Mouse (Mus musculus) layer of hippocampus, adult 9-10 months (tissue): Measurements from ENCODE around the gene Ubtd2.
A peak's percentile ranks its signal among the peaks of the same experiment; 100 is the strongest.

Experiments
- DNase-seq: peaks from one replicate; pipeline ENCODE4 v3.0.0; 2022; ENCODE audit warnings: low spot score

Gene Ubtd2

DNA sequence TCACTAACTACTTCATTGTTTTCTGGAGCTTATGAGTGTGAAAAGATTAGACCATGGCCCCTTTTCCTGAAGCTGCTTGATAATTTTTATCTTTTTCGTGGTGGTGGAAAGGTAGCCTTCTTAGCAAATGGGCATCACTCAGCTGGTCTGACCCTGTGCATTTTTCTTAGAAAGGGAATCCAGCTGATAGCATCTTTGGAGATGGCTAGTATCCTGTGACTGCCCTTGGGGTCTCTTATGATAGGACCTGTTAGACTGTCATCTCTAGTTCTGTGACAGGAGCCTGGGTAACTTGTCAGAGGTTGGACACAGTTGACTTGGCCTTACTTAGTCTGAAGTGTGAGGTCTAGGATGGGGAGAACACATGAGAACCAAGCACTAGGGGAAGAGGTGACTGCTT is 64.2 kb downstream of the Ubtd2 start:
- DNase-seq: no peak

DNA sequence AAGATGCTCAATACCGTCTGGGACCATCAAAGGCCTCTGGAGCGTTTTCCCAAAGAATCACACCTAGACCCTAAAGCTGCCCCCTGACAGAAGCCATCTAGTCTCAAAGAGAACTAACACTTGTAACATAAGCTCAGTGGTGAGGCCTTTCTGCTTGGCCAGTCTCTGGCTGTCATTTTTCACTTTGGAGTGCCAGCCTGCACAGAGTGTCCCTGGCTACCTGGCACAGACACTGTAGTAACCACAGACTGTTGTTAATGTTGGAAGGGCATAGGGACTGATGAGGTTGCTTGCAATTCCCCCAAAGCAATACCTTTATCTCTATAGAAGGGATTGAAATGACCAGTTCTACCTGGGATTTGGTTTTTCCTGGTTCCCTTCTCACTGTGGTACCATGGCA is 66.1 kb downstream of the Ubtd2 start:
- no peak for DNase-seq

DNA sequence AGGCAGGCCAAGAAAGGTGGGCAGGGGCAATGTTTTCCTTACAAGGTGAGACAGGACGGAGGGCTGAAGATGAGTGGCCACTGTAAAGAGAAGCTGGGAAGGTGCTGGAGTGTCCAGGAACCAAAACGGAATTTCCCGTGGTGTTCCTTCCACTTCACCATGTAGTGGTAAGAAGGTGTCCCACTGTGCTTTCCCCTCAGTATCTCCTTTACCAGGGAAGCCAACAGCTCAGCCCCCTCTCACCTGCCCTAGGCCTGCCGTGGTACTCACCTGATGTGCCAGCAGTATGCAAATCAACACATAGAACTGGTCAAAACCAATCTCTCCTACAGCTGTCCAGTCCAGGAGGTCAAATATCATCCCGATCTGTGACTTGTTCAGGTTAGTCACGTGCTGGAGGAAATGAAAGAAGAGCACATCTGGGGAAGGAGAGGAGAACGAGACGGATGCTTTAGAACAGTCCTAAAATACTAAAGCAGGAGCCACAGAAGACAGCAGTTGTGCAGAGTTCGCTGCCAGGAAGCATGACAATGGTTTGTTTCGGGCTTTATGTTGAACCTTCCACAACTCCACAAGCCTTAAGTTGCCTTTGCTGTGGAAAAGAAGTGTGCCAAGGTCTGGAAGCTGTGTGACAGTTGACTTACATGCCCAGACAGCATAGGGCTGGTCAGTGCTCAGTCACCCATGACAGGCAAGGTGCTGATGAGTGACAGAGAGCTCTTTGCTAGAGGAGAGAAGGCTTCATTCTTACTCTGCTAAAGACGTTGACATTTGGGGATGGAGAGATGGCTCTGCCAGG is 69.2 kb downstream of the Ubtd2 start:
- no peak for DNase-seq

DNA sequence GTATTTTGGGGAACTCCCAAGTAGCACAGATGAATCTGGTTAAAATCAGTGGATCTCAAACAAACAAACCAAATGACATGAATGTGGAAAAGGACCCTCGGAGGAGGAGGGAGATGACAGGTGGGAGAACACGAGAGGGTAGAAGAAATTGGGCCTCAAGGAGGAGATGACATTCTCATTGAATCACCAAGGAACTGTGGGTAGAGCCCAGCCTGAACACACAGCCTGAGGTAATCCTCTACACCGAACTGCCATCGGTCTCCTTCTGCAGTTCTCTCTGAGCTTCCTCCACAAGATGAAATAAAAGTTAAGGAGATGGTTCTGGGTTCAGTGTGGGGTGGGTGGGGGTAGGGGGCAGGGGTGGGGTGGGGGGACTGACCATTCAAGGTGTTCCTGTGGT is 71.8 kb downstream of the Ubtd2 start:
- DNase-seq: no peak

DNA sequence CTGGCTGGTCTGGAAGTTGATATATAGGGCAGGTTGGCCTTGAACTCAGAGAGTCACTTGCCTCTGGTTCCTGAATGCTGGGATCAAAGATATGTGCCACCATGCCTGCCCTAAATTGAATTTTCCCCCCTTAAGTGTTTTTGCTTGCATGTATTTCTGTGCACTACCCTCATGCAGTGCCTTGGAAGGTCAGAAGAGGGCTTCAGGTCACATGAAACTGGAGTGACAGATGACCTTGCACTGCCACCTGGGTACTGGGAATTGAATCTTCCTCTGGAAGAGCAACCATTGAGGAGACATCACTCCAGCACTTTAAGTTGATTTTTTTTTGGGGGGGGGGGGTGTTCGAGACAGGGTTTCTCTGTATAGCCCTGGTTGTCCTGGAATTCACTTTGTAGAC is 75.0 kb downstream of the Ubtd2 start:
- DNase-seq: no peak

DNA sequence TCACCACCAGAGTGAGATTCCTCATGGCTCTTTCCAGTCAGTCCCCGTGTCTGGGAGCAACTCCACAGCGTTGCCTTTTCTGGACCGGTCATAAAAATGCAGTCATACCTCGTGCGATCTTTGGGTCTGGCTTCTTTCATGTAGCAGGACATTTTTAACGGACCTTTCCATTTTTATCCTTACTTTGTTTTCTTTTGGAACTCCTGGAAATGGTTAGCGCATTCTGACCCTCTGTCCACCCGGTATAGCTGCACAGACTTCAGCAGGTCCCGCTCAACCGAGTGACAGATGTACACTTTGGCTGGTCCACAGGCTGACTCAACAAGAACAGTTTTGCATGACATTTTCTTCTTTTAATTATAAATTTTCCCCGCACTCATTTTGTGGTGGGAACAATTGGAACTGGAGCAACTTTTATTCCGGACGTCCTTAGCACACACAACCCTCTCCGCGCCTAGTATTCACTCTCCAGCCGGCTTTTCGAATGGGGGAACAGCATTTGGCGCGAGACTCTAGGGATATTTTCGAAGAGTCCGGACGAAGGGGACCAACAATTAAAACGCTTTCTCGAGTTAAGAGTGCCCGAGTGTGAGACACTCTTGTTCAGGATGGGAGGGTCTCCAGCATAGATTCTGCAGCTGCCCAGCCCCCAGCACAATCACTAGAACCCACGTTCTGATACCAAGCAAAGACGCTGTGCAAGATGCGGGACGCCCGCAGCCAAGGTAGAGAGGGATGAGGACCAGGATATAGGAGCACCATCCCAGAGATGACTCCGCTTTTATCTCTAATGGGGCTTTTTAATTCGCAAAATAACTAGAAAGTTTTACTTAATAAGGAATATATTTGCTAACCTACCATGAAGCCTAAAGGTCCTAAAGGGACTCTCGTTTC is 76.9 kb downstream of the Ubtd2 start, which contains the start of gene Efcab9:
TSS of gene Efcab9 (minus strand) at position 211 of the 894 bp plus-strand sequence.
- no peak for DNase-seq

DNA sequence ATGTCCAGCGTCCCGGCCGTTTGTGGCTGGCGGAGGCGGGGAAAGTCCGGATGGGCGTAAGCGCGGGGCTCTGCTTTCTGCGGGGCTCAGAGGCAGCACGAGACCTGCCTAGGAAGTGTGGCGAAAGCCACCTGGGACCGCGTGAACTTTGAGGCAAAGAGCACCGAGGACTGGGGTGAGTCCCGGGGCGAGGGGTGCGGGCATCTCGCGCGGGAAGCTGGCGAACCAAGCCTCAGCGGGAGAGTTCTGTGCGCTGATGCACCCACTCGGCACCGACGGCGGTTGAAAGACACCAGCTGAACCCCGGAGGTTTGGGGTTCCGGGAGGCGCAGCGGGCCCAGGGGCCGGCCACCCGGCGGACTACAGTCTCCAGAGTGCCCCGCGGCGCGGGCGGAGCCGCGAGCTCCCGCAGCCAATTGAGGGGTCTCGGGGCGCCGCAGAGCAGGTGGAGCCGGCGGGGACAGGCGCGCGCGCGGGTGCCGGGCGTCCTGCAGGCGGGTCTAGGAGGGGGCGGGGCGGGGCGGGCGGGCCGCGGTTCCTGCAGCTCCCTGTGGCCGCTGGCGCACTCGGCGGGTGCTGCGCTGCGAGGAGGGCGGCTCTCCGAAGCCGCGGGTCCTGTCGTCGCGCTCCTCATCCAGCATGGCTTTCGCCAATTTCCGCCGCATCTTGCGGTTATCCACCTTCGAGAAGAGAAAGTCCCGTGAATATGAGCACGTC is 77.8 kb downstream of the Ubtd2 start, which contains the start of gene Stk10:
TSS of gene Stk10 (plus strand) at position 541 of the 717 bp plus-strand sequence.
- peak; percentile 68 for DNase-seq

DNA sequence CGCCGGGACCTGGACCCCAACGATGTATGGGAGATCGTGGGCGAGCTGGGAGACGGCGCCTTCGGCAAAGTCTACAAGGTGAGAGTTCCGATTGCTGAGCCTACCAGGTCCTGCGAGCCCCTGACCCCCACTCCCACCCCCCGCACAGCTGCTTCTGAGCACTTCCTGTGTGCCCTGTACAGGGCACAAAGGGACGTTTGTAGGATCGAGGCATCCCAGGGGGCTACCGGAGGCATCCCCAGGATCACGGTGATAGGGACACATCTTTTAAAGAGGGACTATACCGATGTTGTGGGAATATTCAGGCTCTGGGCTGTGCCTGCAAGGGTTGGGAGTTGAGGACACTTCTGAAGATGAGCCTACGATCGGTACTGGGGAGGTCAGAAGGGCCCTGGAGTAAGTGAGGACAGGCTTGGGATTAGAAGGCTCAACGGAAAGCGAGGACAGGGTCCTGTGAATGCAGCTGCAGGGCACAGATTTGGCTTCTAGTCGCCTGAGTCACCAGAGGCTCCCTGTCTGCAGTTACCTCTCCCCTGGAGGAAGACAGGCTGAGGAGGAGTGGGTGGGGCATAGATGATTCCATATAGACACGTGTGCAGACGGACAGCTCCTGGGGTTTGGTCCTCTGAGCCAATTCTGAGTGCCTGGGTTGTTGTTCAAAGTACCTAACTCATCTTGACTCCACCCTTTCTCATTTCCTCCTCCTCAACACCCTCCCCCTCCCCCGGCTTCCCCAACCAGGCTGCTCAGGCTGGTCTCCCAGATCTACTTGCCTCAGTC is 78.5 kb downstream of the Ubtd2 start:
- no peak for DNase-seq

DNA sequence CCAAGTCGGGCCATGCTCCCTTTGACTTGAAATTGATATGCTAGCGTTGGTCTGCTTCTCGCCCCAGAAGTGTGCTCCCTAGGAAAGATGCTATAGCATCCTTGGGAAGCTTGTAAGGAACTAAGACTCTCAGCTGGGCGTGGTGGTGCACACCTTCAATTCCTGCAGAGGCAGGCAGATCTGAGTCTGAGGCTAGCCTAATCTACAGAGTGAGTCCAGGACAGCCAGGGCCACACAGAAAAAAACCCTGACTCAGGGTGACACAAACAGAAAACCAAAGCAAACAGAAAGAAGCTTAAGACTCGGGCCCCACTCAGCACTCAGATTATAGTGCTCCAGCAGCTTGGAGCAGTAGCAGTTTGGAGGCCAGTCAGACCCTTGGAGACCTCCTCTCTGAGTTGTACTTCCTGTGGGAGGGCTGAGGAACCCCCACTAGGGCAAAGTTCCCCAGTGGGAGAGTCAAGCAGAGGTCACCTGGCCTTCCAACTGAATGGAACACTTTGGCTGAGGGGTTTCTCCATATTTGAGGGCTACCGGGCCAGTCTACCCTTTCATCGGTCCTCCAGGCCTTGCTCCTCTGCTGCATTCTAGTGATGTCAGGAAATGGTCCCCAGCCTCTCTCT is 79.4 kb downstream of the Ubtd2 start:
- no peak for DNase-seq

DNA sequence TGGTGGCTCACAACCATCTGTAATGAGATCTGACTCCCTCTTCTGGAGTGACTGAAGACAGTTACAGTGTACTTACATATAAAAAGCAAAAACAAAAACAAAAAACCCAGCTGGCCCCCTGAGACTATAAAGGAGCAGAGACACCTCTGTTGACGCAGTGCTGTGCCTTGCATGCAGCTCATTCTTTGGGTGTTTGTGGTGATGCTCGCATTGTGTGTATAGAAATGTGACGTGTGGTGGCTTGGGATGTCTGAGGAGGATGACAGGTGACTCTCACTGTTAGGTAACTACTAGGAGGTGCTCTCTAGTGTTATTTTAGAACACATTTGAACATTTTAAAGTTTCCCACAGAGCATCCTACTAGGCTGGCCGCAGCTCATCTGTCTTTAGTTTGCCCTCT is 80.5 kb downstream of the Ubtd2 start:
- no peak for DNase-seq

DNA sequence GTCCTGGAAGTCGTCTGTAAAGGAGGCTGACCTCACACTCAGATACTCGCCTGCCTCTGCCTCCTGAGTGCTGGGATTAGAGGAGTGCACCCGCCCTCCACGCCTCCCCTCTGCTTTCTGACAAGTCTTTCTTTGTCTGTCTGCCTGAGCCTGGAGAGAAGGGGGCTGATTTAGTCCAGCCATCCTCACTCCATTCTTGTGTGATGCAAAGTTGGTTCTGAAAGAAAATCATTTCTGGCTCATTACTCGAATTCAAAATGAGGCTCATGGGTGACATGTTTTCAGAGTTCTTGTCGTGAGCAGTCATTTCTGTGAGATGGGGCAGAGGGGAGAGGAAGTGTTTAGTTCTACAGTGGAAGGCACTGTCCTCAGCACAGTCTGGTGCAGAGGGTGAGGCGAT is 81.8 kb downstream of the Ubtd2 start:
- DNase-seq: no peak

DNA sequence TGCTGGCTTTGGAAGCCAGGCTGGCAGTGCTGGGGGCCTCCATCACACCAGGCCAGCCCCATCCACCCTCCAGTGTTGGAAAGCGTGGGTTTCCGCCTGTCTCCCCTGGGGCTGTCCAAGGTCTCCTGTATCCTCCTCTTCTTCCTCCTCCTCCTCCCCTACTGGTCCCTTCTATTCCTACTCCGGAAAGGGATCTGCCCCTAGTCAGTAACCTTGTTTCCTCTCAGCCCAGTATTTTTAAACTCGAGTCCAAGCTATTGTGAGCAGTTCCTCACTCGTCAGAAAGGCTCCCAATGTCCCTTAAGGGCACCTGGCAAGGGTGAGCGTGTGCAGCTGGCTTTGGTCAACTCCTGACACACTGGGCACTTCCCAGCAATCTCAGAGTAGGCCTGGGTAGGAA is 83.3 kb downstream of the Ubtd2 start:
- DNase-seq: no peak

DNA sequence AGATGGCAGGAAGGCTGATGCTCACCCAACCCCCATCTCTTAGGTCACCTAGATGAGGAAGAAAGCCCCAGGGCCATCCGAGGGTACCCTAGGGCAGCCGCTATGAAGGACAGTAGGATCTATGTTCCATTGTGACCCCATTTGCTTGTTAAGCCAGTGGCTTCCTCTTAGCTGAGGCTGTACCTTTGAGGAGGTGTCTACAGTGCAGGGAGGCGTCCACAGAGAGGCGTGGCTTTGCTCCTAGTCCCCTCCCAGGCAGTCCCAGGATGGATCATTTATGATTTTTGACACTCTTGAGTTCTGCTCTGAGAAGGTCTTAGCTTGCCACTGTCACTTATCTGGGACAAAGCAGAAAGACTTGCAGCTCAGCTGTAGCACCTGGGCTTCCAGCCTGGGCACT is 83.7 kb downstream of the Ubtd2 start:
- DNase-seq: no peak

DNA sequence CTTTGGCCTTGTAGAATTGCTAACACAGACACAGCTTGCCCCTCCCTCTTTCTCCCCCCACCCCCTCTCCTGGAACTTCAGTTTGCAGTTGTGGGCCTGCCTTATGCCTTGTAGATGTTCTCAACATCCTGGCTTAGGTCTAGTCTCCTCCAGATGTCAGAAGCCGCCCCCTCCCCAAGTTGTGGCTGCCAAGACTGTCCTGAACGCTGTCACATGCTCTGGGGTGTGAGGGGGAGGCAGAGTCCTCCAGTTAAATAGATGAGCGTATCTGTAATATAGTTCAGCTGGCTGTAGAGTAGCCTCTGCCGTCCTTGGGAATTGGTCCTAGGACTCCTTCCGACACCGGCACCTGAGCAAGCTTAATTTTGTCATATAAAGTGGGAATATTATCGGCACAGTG is 84.5 kb downstream of the Ubtd2 start:
- no peak for DNase-seq

DNA sequence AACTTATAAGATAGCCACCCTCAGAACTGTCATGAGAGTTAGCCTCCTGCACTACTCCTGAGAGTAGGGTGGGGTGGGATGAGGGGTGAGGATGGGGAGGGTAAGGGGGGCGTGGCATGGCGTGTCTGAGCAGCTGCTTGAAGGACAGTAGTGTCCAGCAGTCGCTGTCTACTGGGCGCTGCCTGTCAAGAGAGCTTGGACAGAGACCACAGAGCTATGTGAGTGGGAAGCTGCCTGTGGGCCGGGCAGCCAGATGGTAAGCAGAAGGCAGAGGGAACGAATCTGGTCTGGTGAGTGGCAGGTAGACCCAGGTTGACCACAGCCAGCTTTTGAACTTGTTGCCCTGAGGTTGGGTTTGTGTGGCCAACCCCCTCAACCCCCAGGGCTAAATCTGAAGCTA is 85.3 kb downstream of the Ubtd2 start:
- no peak for DNase-seq

DNA sequence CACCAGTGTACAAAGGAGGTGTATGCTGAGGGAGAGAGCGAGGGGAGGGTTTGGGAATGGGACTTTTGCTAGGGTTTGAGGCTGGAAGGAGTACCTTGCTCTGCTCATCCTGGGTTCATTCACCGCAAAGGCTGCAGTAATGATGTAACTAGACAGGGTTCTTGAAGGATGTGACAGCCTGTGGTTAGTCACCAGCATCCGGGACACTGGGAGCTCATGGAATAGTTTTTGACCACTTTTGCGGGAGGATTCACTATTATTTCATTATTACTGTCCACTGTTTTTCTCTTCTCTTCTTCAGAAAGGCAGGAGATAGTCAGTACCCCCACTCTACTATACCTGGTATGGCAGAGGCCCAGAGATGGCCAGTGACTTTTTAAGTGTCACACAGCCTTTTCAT is 87.0 kb downstream of the Ubtd2 start:
- no peak for DNase-seq

DNA sequence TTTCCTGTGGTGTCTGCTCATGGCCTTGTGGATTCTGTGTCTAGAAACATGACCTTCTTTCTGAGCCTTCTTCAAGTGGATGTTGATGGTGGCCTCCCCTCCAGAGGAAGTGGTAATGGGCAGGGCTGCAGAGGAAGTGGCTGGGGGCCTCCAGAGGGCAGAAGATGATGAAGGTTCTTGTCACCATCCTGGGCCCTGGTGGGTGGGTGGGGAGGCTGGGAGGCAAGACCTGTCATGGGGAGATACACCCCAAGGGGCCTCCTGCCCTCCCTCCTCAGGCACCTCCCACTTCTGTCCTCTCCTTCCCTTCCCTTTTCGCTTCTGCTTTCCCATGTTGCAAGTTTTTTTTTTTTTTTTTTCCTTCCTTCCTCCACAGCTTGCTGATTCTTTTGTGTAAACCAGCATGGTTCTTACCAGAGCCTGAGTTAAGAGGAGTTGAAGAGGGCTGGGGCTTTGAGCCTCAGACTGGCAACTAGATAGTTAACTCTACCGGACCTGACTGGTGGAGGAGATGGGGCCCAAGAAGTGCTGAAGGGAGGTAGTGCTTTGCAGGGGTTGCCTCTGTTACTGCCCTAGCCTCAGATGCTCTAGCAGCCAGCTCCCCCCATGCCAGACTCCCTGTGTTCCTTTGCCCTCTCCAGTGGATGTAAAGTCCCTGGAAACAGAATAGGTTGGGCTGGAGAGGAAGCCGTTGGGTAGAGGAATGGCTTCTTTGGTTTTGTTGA is 87.7 kb downstream of the Ubtd2 start:
- no peak for DNase-seq

DNA sequence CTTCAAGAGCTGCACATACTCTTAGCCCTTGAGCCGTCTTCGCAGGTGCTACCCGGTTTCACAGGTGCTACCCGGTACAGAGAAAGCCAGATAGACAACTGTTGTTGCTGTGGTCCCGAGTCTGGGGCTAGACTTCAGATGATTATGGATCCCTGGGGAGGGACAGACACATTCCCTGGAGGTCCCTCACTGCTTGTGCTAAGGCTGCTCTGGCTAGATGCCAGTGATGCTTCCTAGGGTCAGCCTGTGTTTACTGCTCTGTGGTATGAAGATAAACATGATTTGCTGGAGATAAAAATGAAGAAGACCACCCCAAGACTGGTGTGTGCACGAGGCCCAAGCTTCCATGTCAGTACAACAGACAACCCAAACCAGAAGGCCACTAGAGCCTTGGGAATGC is 88.9 kb downstream of the Ubtd2 start:
- DNase-seq: no peak

DNA sequence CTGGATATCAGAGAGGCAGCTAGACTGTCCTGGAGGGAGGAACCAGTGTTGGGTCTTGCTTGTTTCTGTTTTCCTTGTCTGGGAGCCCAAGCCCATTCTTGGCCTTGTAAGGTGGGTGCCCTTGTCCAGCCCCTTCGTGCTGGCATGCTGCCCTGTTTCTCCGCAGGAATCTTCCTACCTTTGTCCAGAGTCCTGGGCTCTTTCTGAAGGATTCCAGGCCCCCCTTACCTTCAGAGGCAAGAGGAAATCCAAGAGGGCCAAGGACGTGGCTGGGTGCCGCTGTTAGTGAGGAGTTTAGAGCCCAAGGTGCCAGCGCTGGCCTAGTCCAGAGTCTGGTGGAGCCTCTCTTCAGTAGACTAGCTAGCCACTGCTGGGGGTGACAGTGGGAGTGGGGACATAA is 89.3 kb downstream of the Ubtd2 start:
- no peak for DNase-seq

DNA sequence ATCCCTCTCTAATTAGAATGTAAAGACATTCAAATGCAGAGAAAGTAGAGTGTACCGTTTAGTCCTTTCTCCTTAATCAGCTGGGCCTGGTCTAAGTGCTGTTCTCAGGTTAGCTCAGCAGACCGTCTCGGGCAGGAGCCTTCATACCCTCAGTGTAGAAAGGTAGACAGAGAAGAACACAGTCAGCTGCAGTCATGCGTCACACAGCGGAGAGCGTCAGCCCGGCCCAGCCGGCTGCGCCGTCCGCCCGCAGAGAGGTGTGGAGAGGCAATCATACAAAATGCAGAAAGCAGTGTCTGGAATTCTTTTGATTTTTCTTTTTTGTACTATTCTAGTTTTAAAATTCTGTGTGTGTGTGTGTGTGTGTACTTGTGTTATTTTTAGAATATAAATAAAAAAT is 90.4 kb downstream of the Ubtd2 start:
- no peak for DNase-seq

DNA sequence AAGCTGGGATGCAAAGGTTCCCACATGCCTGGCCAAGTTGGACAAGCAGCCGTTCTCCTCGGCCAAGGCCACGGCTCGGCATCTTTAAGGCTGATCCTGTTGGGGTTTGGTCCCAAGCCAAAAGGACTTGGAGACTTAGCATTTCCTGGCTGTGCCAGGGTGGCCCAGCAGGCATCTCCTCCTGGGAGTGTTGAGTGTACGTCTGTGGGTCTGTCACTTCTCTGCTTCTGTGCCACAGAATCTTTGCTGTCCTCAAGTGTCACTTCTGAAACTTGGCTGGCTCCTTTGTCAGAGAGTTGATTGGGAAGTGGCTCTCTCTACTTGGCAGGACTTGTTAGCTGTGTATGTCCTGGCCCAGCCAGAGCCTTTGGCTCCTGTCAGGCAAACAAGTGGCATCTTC is 91.3 kb downstream of the Ubtd2 start:
- no peak for DNase-seq
